Mouse (Mus musculus): ENCODE measurements at regions not wholly inside any gene's neighbourhood (a gene's known extent, or its start where the extent isn't known, plus 50 kb on each side); places are given as distances from the start of the nearest gene placed in this dataset.
"Not testable (repeated sequence)": the region's sequence is repeated elsewhere in the genome, so short reads cannot be mapped to it uniquely, and the experiment has no call there.

DNA sequence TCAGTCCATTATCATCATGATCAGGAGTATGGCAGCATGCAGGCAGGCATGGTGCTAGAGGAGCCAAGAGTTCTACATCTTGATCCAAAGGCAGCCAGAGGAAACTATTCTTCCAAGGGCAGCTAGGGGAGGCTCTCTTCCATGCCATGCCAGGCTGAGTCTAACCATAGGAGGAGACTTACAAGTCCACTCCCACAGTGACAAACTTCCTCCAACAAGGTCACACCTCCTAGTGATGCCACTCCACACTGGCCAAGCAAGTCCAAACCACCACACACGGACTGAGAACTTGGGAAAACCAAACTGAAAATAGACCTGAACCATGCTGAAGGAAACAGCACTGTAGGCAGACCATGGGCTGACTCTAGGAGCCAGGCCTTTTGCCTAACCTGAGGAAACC lies 197.4 kb downstream of the Prex1 start:
- no peaks in the 10 kb centered on the region for H3K9me3 ChIP-seq (replicated peaks; ENCODE audit: control insufficient read depth, low read length)
- WGBS: 81% methylated on average over 1 of the region's 1 CpGs
- H3K4me3 ChIP-seq (ENCODE audit: low read depth, low read length): no peak overlapping the region
- no peak overlapping the region for H3K27ac ChIP-seq (ENCODE audit: low read depth, low read length)
- peaks cover 8% of the 10 kb centered on the region for H3K27me3 ChIP-seq (replicated peaks; ENCODE audit: control insufficient read depth, insufficient read depth, low read length)
- H3K4me1 ChIP-seq (ENCODE audit: control insufficient read depth, insufficient read depth, low read length): peaks cover 4% of the 10 kb centered on the region
- no peak for ATAC-seq
- no peak overlapping the region for H3K9ac ChIP-seq (ENCODE audit: low read length)
- DNase-seq (ENCODE audit: low spot score): no peak
- no peak overlapping the region for H3K4me2 ChIP-seq (ENCODE audit: low read length)
- no peaks in the 10 kb centered on the region for H3K36me3 ChIP-seq (ENCODE audit: control insufficient read depth, insufficient read depth, low read length)

GRCm38 (mm10) chr2:166514664-166515063 lies 199.0 kb downstream of the Prex1 start:
- WGBS: 55% methylated on average over 8 of the region's 8 CpGs
- Histone ChIP-seq H3K27me3 (replicated peaks; ENCODE audit: control insufficient read depth, insufficient read depth, low read length) (peaks cover 5% of the 10 kb centered on the region; the same call in 1 of the 2 replicates), H3K27ac (ENCODE audit: low read depth, low read length) (no peak overlapping the region), H3K9ac (ENCODE audit: low read length) (no peak overlapping the region), H3K9me3 (replicated peaks; ENCODE audit: control insufficient read depth, low read length) (no peaks in the 10 kb centered on the region), H3K36me3 (ENCODE audit: control insufficient read depth, insufficient read depth, low read length) (no peaks in the 10 kb centered on the region), H3K4me3 (ENCODE audit: low read depth, low read length) (no peak overlapping the region), H3K4me1 (ENCODE audit: control insufficient read depth, insufficient read depth, low read length) (peaks cover 4% of the 10 kb centered on the region), H3K4me2 (ENCODE audit: low read length) (no peak overlapping the region)
- ATAC-seq (no peak), DNase-seq (ENCODE audit: low spot score) (no peak)

GRCm38 (mm10) chr2:166512488-166512887 lies 201.1 kb downstream of the Prex1 start:
- Histone ChIP-seq H3K4me1 (ENCODE audit: control insufficient read depth, insufficient read depth, low read length) (peaks cover 4% of the 10 kb centered on the region), H3K9ac (ENCODE audit: low read length) (no peak overlapping the region), H3K4me2 (ENCODE audit: low read length) (no peak overlapping the region), H3K27ac (ENCODE audit: low read depth, low read length) (no peak overlapping the region), H3K4me3 (ENCODE audit: low read depth, low read length) (no peak overlapping the region), H3K9me3 (replicated peaks; ENCODE audit: control insufficient read depth, low read length) (no peaks in the 10 kb centered on the region; the same call in 1 of the 2 replicates), H3K36me3 (ENCODE audit: control insufficient read depth, insufficient read depth, low read length) (no peaks in the 10 kb centered on the region), H3K27me3 (replicated peaks; ENCODE audit: control insufficient read depth, insufficient read depth, low read length) (no peaks in the 10 kb centered on the region)
- 83% methylated on average over 8 of the region's 8 CpGs for WGBS
- DNase-seq (ENCODE audit: low spot score) (no peak), ATAC-seq (no peak)

- not testable (repeated sequence) for H3K27ac ChIP-seq (ENCODE audit: low read depth, low read length); H3K36me3 ChIP-seq (ENCODE audit: control insufficient read depth, insufficient read depth, low read length); H3K27me3 ChIP-seq (replicated peaks; ENCODE audit: control insufficient read depth, insufficient read depth, low read length); H3K4me2 ChIP-seq (ENCODE audit: low read length); H3K9me3 ChIP-seq (replicated peaks; ENCODE audit: control insufficient read depth, low read length); H3K9ac ChIP-seq (ENCODE audit: low read length); DNase-seq (ENCODE audit: low spot score); H3K4me1 ChIP-seq (ENCODE audit: control insufficient read depth, insufficient read depth, low read length); ATAC-seq; H3K4me3 ChIP-seq (ENCODE audit: low read depth, low read length)
- 74% methylated on average over 3 of the region's 3 CpGs for whole genome bisulfite sequencing
Observed at GRCm38 (mm10) chr2:166511477-166511876, 202.2 kb downstream of the Prex1 start.

GRCm38 (mm10) chr2:166510776-166511175 lies 202.9 kb downstream of the Prex1 start:
- Histone ChIP-seq H3K9me3 (replicated peaks; ENCODE audit: control insufficient read depth, low read length) (no peaks in the 10 kb centered on the region; the same call in 1 of the 2 replicates), H3K9ac (ENCODE audit: low read length) (no peak overlapping the region), H3K27me3 (replicated peaks; ENCODE audit: control insufficient read depth, insufficient read depth, low read length) (no peaks in the 10 kb centered on the region), H3K36me3 (ENCODE audit: control insufficient read depth, insufficient read depth, low read length) (no peaks in the 10 kb centered on the region), H3K4me2 (ENCODE audit: low read length) (no peak overlapping the region), H3K27ac (ENCODE audit: low read depth, low read length) (no peak overlapping the region), H3K4me3 (ENCODE audit: low read depth, low read length) (no peak overlapping the region), H3K4me1 (ENCODE audit: control insufficient read depth, insufficient read depth, low read length) (no peaks in the 10 kb centered on the region)
- no peak for DNase-seq (ENCODE audit: low spot score)
- no peak for ATAC-seq
- WGBS: 90% methylated on average over 4 of the region's 4 CpGs

GRCm38 (mm10) chr2:166509591-166509990 lies 204.0 kb downstream of the Prex1 start:
- 92% methylated on average over 10 of the region's 10 CpGs for WGBS
- H3K4me2 ChIP-seq (ENCODE audit: low read length): no peak overlapping the region
- H3K9me3 ChIP-seq (replicated peaks; ENCODE audit: control insufficient read depth, low read length): no peaks in the 10 kb centered on the region; the same call in 1 of the 2 replicates
- no peak overlapping the region for H3K9ac ChIP-seq (ENCODE audit: low read length)
- H3K4me1 ChIP-seq (ENCODE audit: control insufficient read depth, insufficient read depth, low read length): no peaks in the 10 kb centered on the region
- DNase-seq (ENCODE audit: low spot score) (no peak), ATAC-seq (no peak)
- H3K36me3 ChIP-seq (ENCODE audit: control insufficient read depth, insufficient read depth, low read length): no peaks in the 10 kb centered on the region
- no peak overlapping the region for H3K27ac ChIP-seq (ENCODE audit: low read depth, low read length)
- no peak overlapping the region for H3K4me3 ChIP-seq (ENCODE audit: low read depth, low read length)
- H3K27me3 ChIP-seq (replicated peaks; ENCODE audit: control insufficient read depth, insufficient read depth, low read length): no peaks in the 10 kb centered on the region

DNA sequence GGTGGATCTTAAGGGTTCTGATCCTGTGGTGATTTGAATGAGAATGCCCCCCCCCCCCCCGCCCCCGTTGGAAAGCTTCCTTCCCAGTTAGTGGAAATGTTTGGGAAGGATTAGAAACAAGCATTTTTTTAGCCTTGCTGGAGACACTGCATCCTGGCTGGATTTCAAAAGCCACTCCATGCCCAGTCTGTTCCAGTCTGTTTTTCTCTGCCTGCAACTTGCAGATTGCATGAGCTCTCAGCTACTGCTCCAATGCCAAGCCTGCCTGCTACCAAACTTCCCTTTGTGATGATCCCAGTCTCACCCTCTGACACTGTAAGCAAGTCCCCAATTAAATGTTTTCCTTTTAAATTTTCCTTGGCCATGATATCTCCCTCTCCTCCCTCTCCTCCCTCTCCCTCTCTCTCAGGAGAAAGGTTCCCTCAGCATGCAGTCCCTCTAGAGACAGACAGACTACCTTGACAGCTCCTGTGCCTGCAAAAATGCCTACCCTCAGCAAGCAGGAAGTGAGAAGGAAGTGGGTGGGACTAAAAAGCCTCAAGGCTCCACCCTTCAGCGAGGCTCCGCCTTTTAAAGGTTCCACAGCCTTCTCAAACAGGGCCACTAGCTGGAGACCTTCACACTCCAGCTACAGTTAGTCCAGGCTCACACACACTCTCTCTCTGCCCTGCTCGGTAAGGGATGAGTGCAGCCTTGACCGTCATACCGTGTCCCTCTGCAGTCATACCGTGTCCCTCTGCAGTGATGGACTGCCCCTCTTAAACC lies 204.8 kb downstream of the Prex1 start:
- Histone ChIP-seq H3K4me1 (ENCODE audit: control insufficient read depth, insufficient read depth, low read length) (no peaks in the 10 kb centered on the region), H3K36me3 (ENCODE audit: control insufficient read depth, insufficient read depth, low read length) (no peaks in the 10 kb centered on the region), H3K9me3 (replicated peaks; ENCODE audit: control insufficient read depth, low read length) (no peaks in the 10 kb centered on the region; the same call in 1 of the 2 replicates), H3K27ac (ENCODE audit: low read depth, low read length) (no peak overlapping the region), H3K9ac (ENCODE audit: low read length) (no peak overlapping the region), H3K27me3 (replicated peaks; ENCODE audit: control insufficient read depth, insufficient read depth, low read length) (no peaks in the 10 kb centered on the region), H3K4me3 (ENCODE audit: low read depth, low read length) (no peak overlapping the region), H3K4me2 (ENCODE audit: low read length) (no peak overlapping the region)
- DNase-seq (ENCODE audit: low spot score): no peak
- 79% methylated on average over 8 of the region's 8 CpGs for WGBS
- ATAC-seq: no peak

- Histone ChIP-seq H3K27ac (ENCODE audit: low read depth, low read length) (no peak overlapping the region), H3K4me3 (ENCODE audit: low read depth, low read length) (no peak overlapping the region), H3K4me1 (ENCODE audit: control insufficient read depth, insufficient read depth, low read length) (no peaks in the 10 kb centered on the region), H3K9ac (ENCODE audit: low read length) (no peak overlapping the region), H3K36me3 (ENCODE audit: control insufficient read depth, insufficient read depth, low read length) (no peaks in the 10 kb centered on the region), H3K27me3 (replicated peaks; ENCODE audit: control insufficient read depth, insufficient read depth, low read length) (no peaks in the 10 kb centered on the region), H3K4me2 (ENCODE audit: low read length) (no peak overlapping the region), H3K9me3 (replicated peaks; ENCODE audit: control insufficient read depth, low read length) (no peaks in the 10 kb centered on the region; the same call in 1 of the 2 replicates)
- DNase-seq (ENCODE audit: low spot score) (no peak), ATAC-seq (no peak)
- WGBS: 69% methylated on average over 9 of the region's 9 CpGs
Observed at GRCm38 (mm10) chr2:166505309-166505708, 208.3 kb downstream of the Prex1 start.

GRCm38 (mm10) chr2:166503666-166504065 lies 210.0 kb downstream of the Prex1 start:
- DNase-seq (ENCODE audit: low spot score) (peak; percentile 35), ATAC-seq (no peak)
- Histone ChIP-seq H3K27ac (ENCODE audit: low read depth, low read length) (no peak overlapping the region), H3K4me1 (ENCODE audit: control insufficient read depth, insufficient read depth, low read length) (no peaks in the 10 kb centered on the region), H3K9ac (ENCODE audit: low read length) (no peak overlapping the region), H3K27me3 (replicated peaks; ENCODE audit: control insufficient read depth, insufficient read depth, low read length) (no peaks in the 10 kb centered on the region), H3K4me2 (ENCODE audit: low read length) (no peak overlapping the region), H3K36me3 (ENCODE audit: control insufficient read depth, insufficient read depth, low read length) (no peaks in the 10 kb centered on the region), H3K4me3 (ENCODE audit: low read depth, low read length) (no peak overlapping the region), H3K9me3 (replicated peaks; ENCODE audit: control insufficient read depth, low read length) (no peaks in the 10 kb centered on the region)
- WGBS: 50% methylated on average over 6 of the region's 6 CpGs

All from forebrain, embryonic 14.5 days (tissue).